Mouse (Mus musculus) bone marrow macrophage, adult 2 months (primary cell): ENCODE results near the gene Gm6460. TPM values are rescaled to one million over a fixed set of nuclear protein-coding genes. Genes with fewer than 3 reads are reported as not detected.
"Not testable (repeated sequence)": the region's sequence is repeated elsewhere in the genome, so short reads cannot be mapped to it uniquely, and the experiment has no call there.

Experiments used
- H3K27ac ChIP-seq: 2 replicates; pipeline ENCODE4 v1.5.1; 2012; ENCODE audit warnings: low read depth, low read length; ENCODE audit not compliant: insufficient read depth
- H3K4me1 ChIP-seq: 2 replicates; pipeline ENCODE4 v1.6.1; 2012; ENCODE audit warnings: low read length; ENCODE audit not compliant: control insufficient read depth, insufficient read depth
- H3K4me3 ChIP-seq: 2 replicates; pipeline ENCODE4 v1.5.1; 2012; ENCODE audit warnings: mild to moderate bottlenecking, low read length, moderate library complexity; ENCODE audit not compliant: insufficient read depth
- polyA plus RNA-seq: library from polyadenylated mRNA; stranded (reverse); fragments of >200 nt; gene quantifications from 2 replicates; pipeline ENCODE4 v1.2.4, GENCODE M21; 2012; ENCODE audit not compliant: missing spikeins, insufficient read depth, insufficient read length

The Gm6460 gene
- polyA plus RNA-seq, result not detected in 2 replicates

DNA sequence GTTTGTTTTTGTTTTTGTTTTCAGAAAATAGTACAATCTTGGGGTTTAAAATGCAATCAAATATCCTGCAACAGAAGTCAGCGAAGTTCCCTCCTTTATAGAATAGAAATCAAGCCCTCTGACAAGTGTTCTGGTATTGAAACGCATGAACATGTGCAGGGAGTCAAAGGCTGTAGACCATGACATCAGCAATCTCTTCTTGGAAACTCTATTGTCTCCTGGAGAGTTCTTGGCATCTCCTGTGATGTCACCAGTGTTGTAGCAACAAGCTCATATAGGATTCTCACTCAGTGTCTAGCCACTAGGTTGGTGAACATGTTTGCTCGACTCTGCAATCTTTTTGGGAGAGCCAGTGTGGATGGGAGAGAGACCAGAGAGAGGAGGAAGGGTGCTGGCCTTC lies at the start of gene Gm6460:
Gene Gm6460, plus strand, starts transcription at position 301 of the 400 bp plus-strand sequence.
- not testable (repeated sequence) for H3K27ac ChIP-seq, H3K4me1 ChIP-seq, H3K4me3 ChIP-seq

Other genes starting within 250 kb of the Gm6460 start
- gene Gm8897, start 178.5 kb upstream of the Gm6460 start, polyA plus RNA-seq, result not detected in 2 replicates
- gene Gm8906, start 92.2 kb upstream of the Gm6460 start, polyA plus RNA-seq, result not detected in 2 replicates
- not detected in 2 replicates for gene Gm8922, start 87.0 kb downstream of the Gm6460 start, polyA plus RNA-seq
- not detected in 2 replicates for gene Gm8926, start 175.6 kb downstream of the Gm6460 start, polyA plus RNA-seq